Mouse (Mus musculus) liver, adult 2 months (tissue): ENCODE results near the gene Fcrlb.

Source experiments
- CTCF ChIP-seq: fragments of 200-500 bp; IDR thresholded peaks from 2 replicates; pipeline ENCODE4 v1.5.1; 2011; ENCODE audit warnings: low read depth, low read length, control low read depth
- POLR2A ChIP-seq: fragments of 200-500 bp; IDR thresholded peaks from 2 replicates; pipeline ENCODE4 v1.6.1; 2011; ENCODE audit warnings: low read length, control low read depth; ENCODE audit not compliant: insufficient read depth; ENCODE audit errors: extremely low read depth

- no peak for TF ChIP-seq CTCF
- no peak for TF ChIP-seq POLR2A
Observed at GRCm38 (mm10) chr1:170934383-170934782, 21.6 kb upstream of the Fcrlb start.
